Mouse (Mus musculus) fibroblast of lung, adult 2 months (primary cell): ENCODE results near the gene Mau2.
A peak's percentile ranks its signal among the peaks of the same experiment; 100 is the strongest.

ENCODE experiments used
- DNase-seq: peaks from one replicate; pipeline ENCODE4 v3.0.0-alpha.2; 2011; ENCODE audit warnings: low read depth

Mau2 gene

DNA sequence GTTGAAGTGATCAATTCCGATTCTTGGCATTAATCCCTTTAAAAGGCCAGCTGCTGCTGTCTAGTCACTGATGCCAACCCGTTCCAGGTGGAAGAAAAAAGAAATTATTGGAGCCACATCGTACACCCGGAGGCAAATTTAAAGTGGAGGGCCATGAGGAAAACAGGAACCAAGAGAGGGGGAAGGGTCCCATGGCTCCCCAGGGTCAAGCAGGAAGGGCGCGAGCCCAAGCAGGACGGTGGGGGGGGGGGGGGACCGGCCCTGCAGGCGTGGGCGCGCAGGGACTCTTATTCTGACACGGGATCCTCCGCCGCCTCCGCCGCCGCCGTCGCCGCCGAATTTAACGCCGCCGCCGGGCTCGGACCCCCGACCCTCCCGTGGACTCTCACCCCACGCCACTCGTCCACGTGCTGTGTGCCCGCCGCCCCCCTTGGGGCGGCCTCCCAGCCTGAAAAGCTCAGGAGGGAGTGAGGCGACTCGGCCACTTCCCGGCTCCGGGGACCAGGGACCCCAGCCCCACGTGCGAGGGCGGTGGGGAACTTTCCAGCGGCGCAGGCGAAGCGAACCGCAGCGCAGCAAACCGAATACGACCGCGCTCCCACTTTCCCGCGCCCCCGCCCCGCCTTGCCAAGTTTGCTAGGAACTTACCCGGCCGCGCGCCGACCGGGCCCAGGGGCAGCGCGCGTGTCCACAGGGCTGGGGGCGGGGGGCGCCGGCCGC lies 68.9 kb downstream of the Mau2 start:
- no peak for DNase-seq

DNA sequence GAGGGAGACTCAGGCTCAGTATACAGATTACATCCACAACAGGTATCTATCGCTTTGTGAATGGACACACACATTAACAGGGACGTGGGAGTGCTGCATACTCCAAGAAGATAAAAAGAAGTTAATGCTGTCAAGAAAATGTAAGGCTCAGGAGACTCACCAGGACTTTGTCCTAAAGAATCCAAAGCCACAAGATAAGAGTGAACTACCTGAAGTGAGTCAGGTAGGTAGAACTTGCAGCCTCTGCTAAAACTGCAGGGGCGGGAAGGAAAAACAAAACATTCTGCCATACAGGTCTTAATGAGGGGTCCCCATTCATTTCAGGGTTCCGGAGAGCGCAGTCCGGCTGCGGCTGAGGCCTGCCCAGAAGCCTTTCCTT lies 69.5 kb downstream of the Mau2 start:
- DNase-seq: no peak

DNA sequence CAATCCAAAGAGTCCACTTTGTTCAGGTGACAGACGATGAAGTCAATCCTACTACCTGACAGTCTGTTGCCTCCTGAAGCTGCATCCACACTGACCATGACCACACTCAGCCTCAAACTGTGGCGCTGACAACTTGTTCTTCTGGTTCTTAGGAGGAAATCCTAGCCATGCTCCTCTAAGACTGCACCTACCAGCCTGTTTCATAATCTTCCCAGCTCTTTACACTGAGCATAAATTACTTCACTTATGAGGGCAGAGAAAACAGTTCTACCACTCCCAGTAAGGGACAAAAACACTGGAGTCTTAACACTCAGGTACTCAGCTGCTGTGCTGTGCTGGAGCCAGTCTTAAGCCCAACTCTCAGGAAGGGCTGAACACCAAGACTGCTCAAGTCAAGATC lies 71.7 kb downstream of the Mau2 start:
- no peak for DNase-seq

DNA sequence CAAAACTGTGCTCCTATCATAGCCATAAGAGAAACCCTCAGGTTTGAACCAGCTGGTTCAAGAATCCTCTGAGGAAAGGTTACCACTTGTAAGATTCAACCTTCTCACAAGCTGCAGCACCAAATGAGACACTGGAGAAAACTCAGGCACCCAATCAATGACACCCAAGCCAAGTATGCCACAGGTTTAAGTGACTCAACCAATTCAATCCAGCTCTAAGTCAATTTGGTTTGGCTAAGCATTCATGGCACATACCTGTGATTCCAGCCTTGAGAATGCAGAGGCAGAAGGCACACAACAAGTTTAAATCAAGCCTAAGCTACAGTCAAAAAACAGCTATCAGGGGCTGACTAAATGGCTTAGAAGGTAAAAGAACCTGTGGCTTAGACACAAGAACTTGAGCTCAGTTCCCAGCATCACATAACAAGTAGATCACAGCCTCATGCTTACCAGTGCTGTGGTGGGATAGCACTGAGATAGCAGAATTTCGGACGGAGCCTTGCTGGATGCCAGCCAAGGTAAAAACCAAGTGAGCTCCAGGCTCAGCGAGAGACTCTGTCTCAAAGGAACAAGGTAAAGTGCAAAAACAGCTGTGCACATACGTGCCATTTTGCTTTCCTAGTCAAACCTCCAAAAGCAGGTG lies 75.1 kb downstream of the Mau2 start:
- DNase-seq: peak; percentile 41
